Mouse (Mus musculus) spleen, adult 2 months (tissue): ENCODE results near the gene Tmtc1.

Experiments used
- CTCF ChIP-seq: fragments of 200-500 bp; IDR thresholded peaks from 2 replicates; pipeline ENCODE4 v1.5.1; 2011; ENCODE audit warnings: mild to moderate bottlenecking, inconsistent platforms; ENCODE audit not compliant: insufficient read depth, insufficient read length, insufficient replicate concordance; ENCODE audit errors: extremely low read depth
- POLR2A ChIP-seq: fragments of 200-500 bp; IDR thresholded peaks from 2 replicates; pipeline ENCODE4 v1.6.1; 2011; ENCODE audit warnings: low read depth, low read length, inconsistent platforms

GRCm38 (mm10) chr6:148446113-148446512, 1.9 kb upstream of the Tmtc1 start:
- TF ChIP-seq CTCF (no peak), POLR2A (no peak)
